24 mouse cellular contexts compared by ENCODE assay signal in genomic region chr1:137786653-137787052, GRCm38 (mm10).
A peak's percentile ranks its signal among the peaks of the same experiment; 100 is the strongest.
DNase-seq lines count a peak whose midpoint lies in the region; ATAC-seq and TF ChIP-seq lines count a peak whose summit lies in the region.
"Had no signal": no experiment of that assay in that cellular context is flagged by ENCODE, and none has a peak within 500 bp of the region (broad histone marks: within the 10 kb centered on the region; RNA-seq: fewer than 3 reads in every experiment).

No protein-coding gene starts in this region.

- no peaks in the 10 kb centered on the region for H3K27me3 ChIP-seq in hindbrain, embryonic 14.5 days (ENCODE audit: control insufficient read depth, insufficient read depth, low read length)
- no peaks in the 10 kb centered on the region for H3K27me3 ChIP-seq in hindbrain, embryonic 11.5 days (ENCODE audit: control insufficient read depth, insufficient read depth, low read length)
- H3K27me3 ChIP-seq in lung, embryonic 14.5 days (ENCODE audit: insufficient read depth, low read length), result no peaks in the 10 kb centered on the region
- H3K27me3 ChIP-seq in midbrain, postnatal 0 days (ENCODE audit: insufficient read depth, low read length), result no peaks in the 10 kb centered on the region
- H3K27me3 ChIP-seq in midbrain, embryonic 10.5 days (ENCODE audit: low read depth, poor library complexity, severe bottlenecking), result no peaks in the 10 kb centered on the region
- no peaks in the 10 kb centered on the region for H3K27me3 ChIP-seq in intestine, embryonic 15.5 days (replicated peaks)
- H3K27me3 ChIP-seq: embryonic facial prominence, embryonic 12.5 days; embryonic facial prominence, embryonic 15.5 days; heart, embryonic 12.5 days; heart, embryonic 15.5 days; hindbrain, embryonic 13.5 days had no signal

- H3K4me1 ChIP-seq in hindbrain, embryonic 14.5 days (replicated peaks; ENCODE audit: control insufficient read depth, insufficient read depth, low read length), result no peaks in the 10 kb centered on the region
- no peaks in the 10 kb centered on the region for H3K4me1 ChIP-seq in hindbrain, embryonic 11.5 days (replicated peaks; ENCODE audit: control insufficient read depth, insufficient read depth, low read length)
- H3K4me1 ChIP-seq in lung, embryonic 14.5 days (ENCODE audit: insufficient read depth), result no peaks in the 10 kb centered on the region
- no peaks in the 10 kb centered on the region for H3K4me1 ChIP-seq in midbrain, postnatal 0 days (ENCODE audit: insufficient read depth, low read length)
- no peaks in the 10 kb centered on the region for H3K4me1 ChIP-seq in midbrain, embryonic 10.5 days
- no peaks in the 10 kb centered on the region for H3K4me1 ChIP-seq in intestine, embryonic 15.5 days (replicated peaks)
- H3K4me1 ChIP-seq: embryonic facial prominence, embryonic 12.5 days; embryonic facial prominence, embryonic 15.5 days; heart, embryonic 12.5 days; hindbrain, embryonic 13.5 days had no signal

- peak; percentile 48; the same call in 1 of the 2 replicates for ATAC-seq in hindbrain, embryonic 14.5 days (ENCODE audit: low FRiP score)
- no peak for ATAC-seq in hindbrain, embryonic 11.5 days (ENCODE audit: low FRiP score)
- ATAC-seq in lung, embryonic 14.5 days (ENCODE audit: insufficient read depth), result no peak
- ATAC-seq in midbrain, postnatal 0 days (ENCODE audit: low FRiP score), result no peak
- no peak for ATAC-seq in intestine, embryonic 15.5 days
- ATAC-seq: CD4-positive, CD25-positive, alpha-beta regulatory T cell, adult 4 months; intestine, embryonic 16.5 days had no signal

- no peak overlapping the region for H3K27ac ChIP-seq in hindbrain, embryonic 14.5 days
- H3K27ac ChIP-seq in hindbrain, embryonic 11.5 days (ENCODE audit: low read depth, low read length), result no peak overlapping the region
- H3K27ac ChIP-seq in lung, embryonic 14.5 days (ENCODE audit: low read depth), result no peak overlapping the region
- H3K27ac ChIP-seq in midbrain, postnatal 0 days (ENCODE audit: low read depth, low read length), result no peak overlapping the region
- H3K27ac ChIP-seq in midbrain, embryonic 10.5 days (replicated peaks), result no peak overlapping the region
- H3K27ac ChIP-seq in intestine, embryonic 15.5 days, result no peak overlapping the region
- H3K27ac ChIP-seq: embryonic facial prominence, embryonic 12.5 days; embryonic facial prominence, embryonic 15.5 days; heart, embryonic 15.5 days; hindbrain, embryonic 13.5 days had no signal

- TF ChIP-seq POLR2A in brain, embryonic 14.5 days (IDR thresholded peaks at IDR 0.05; ENCODE audit: borderline replicate concordance, extremely low read depth, insufficient read depth, insufficient read length, poor library complexity, severe bottlenecking), result no peak

- H3K9ac ChIP-seq in hindbrain, embryonic 14.5 days, result no peak overlapping the region
- no peak overlapping the region for H3K9ac ChIP-seq in hindbrain, embryonic 11.5 days (ENCODE audit: low read depth, low read length)
- no peak overlapping the region for H3K9ac ChIP-seq in lung, embryonic 14.5 days
- no peak overlapping the region for H3K9ac ChIP-seq in midbrain, postnatal 0 days (replicated peaks; ENCODE audit: low read length, poor library complexity, severe bottlenecking)
- no peak overlapping the region for H3K9ac ChIP-seq in intestine, embryonic 15.5 days
- H3K9ac ChIP-seq: embryonic facial prominence, embryonic 12.5 days; embryonic facial prominence, embryonic 15.5 days; heart, embryonic 12.5 days; heart, embryonic 15.5 days; hindbrain, embryonic 13.5 days had no signal

- TF ChIP-seq CTCF in lung, embryonic 14.5 days (IDR thresholded peaks at IDR 0.05; ENCODE audit: low read depth), result no peak
- no peak for TF ChIP-seq CTCF in midbrain, postnatal 0 days (IDR thresholded peaks at IDR 0.05)
- no peak for TF ChIP-seq CTCF in brain, embryonic 14.5 days (IDR thresholded peaks at IDR 0.05; ENCODE audit: borderline replicate concordance, extremely low read depth, insufficient read depth, insufficient read length)

- H3K4me2 ChIP-seq in hindbrain, embryonic 14.5 days (replicated peaks), result no peak overlapping the region
- no peak overlapping the region for H3K4me2 ChIP-seq in hindbrain, embryonic 11.5 days (replicated peaks; ENCODE audit: low read depth, low read length)
- H3K4me2 ChIP-seq in lung, embryonic 14.5 days, result no peak overlapping the region
- H3K4me2 ChIP-seq in midbrain, postnatal 0 days (ENCODE audit: low read depth, low read length, poor library complexity, severe bottlenecking), result no peak overlapping the region
- H3K4me2 ChIP-seq in intestine, embryonic 15.5 days (replicated peaks), result no peak overlapping the region
- H3K4me2 ChIP-seq: embryonic facial prominence, embryonic 12.5 days; embryonic facial prominence, embryonic 15.5 days; heart, embryonic 12.5 days; heart, embryonic 15.5 days; hindbrain, embryonic 13.5 days had no signal

- no peak for DNase-seq in hindbrain, embryonic 14.5 days (ENCODE audit: low spot score)
- no peak for DNase-seq in hindbrain, embryonic 11.5 days (ENCODE audit: low spot score)
- peak; percentile 12 for DNase-seq in lung, embryonic 14.5 days
- no peak for DNase-seq in lung, postnatal 10 days
- peak; percentile 56 for DNase-seq in midbrain, postnatal 0 days (ENCODE audit: low spot score)
- no peak for DNase-seq in midbrain, embryonic 10.5 days (ENCODE audit: low spot score)
- peak; percentile 41 for DNase-seq in brain, embryonic 14.5 days (ENCODE audit: low read depth)
- DNase-seq: adrenal gland, adult 2 months; adrenal gland, postnatal 14 days; cerebellum, adult 18-20 months; cerebellum, adult 9-10 months; cerebellum, postnatal 14 days; gastrocnemius, postnatal 25 days; heart, adult 18-20 months; heart, postnatal 10 days; heart, postnatal 36 days had no signal

- no peaks in the 10 kb centered on the region for H3K36me3 ChIP-seq in hindbrain, embryonic 14.5 days (replicated peaks; ENCODE audit: control insufficient read depth, insufficient read depth)
- H3K36me3 ChIP-seq in hindbrain, embryonic 11.5 days (ENCODE audit: control insufficient read depth, insufficient read depth, low read length), result no peaks in the 10 kb centered on the region
- no peaks in the 10 kb centered on the region for H3K36me3 ChIP-seq in lung, embryonic 14.5 days (ENCODE audit: insufficient read depth)
- no peaks in the 10 kb centered on the region for H3K36me3 ChIP-seq in midbrain, postnatal 0 days (ENCODE audit: insufficient read depth, low read length)
- H3K36me3 ChIP-seq in midbrain, embryonic 10.5 days, result no peaks in the 10 kb centered on the region
- H3K36me3 ChIP-seq in intestine, embryonic 15.5 days, result no peaks in the 10 kb centered on the region
- H3K36me3 ChIP-seq: embryonic facial prominence, embryonic 12.5 days; embryonic facial prominence, embryonic 15.5 days; heart, embryonic 12.5 days; heart, embryonic 15.5 days; hindbrain, embryonic 13.5 days had no signal

- H3K9me3 ChIP-seq in hindbrain, embryonic 14.5 days (ENCODE audit: control insufficient read depth, low read length), result no peaks in the 10 kb centered on the region
- H3K9me3 ChIP-seq in hindbrain, embryonic 11.5 days (ENCODE audit: control insufficient read depth, low read length), result no peaks in the 10 kb centered on the region
- no peaks in the 10 kb centered on the region for H3K9me3 ChIP-seq in lung, embryonic 14.5 days (ENCODE audit: low read depth, low read length)
- no peaks in the 10 kb centered on the region for H3K9me3 ChIP-seq in midbrain, postnatal 0 days (ENCODE audit: low read length)
- H3K9me3 ChIP-seq in midbrain, embryonic 10.5 days (replicated peaks), result no peaks in the 10 kb centered on the region
- no peaks in the 10 kb centered on the region for H3K9me3 ChIP-seq in intestine, embryonic 15.5 days
- H3K9me3 ChIP-seq: embryonic facial prominence, embryonic 12.5 days; embryonic facial prominence, embryonic 15.5 days; heart, embryonic 12.5 days; heart, embryonic 15.5 days; hindbrain, embryonic 13.5 days had no signal

- no peak overlapping the region for H3K4me3 ChIP-seq in hindbrain, embryonic 14.5 days (replicated peaks; ENCODE audit: low read length)
- H3K4me3 ChIP-seq in hindbrain, embryonic 11.5 days (ENCODE audit: low read depth, low read length), result no peak overlapping the region
- no peak overlapping the region for H3K4me3 ChIP-seq in lung, embryonic 14.5 days (ENCODE audit: low read depth, low read length)
- no peak overlapping the region for H3K4me3 ChIP-seq in midbrain, postnatal 0 days (ENCODE audit: low read depth, low read length)
- H3K4me3 ChIP-seq in midbrain, embryonic 10.5 days, result no peak overlapping the region
- H3K4me3 ChIP-seq in intestine, embryonic 15.5 days (replicated peaks), result no peak overlapping the region
- H3K4me3 ChIP-seq: embryonic facial prominence, embryonic 12.5 days; embryonic facial prominence, embryonic 15.5 days; heart, embryonic 12.5 days; heart, embryonic 15.5 days; hindbrain, embryonic 13.5 days had no signal

Comparison
In these comparisons a context has a peak if more than half of its experiments do, and no peak if none do; other contexts are left out.
1. DNase-seq: peak in lung, embryonic 14.5 days (single experiment), midbrain, postnatal 0 days (single experiment) and brain, embryonic 14.5 days (single experiment); none in hindbrain, embryonic 14.5 days (single experiment), hindbrain, embryonic 11.5 days (single experiment), lung, postnatal 10 days (single experiment) and midbrain, embryonic 10.5 days (single experiment).